Mouse (Mus musculus) midbrain, postnatal 0 days (tissue): ENCODE measurements around the gene Nol10. TPM values are rescaled to one million over a fixed set of nuclear protein-coding genes. Genes with fewer than 3 reads are reported as not detected.

Experiments used
- ATAC-seq: fragments of 200-750 bp; cut with Nextera tagmentation; 2 replicates; pipeline ENCODE4 v1.8.0; 2017; ENCODE audit warnings: moderate number of reproducible peaks, mild to moderate bottlenecking, moderate TSS enrichment, moderate library complexity; ENCODE audit not compliant: low FRiP score
- DNase-seq: peaks from one replicate; pipeline ENCODE4 v3.0.0-alpha.2; 2015; ENCODE audit warnings: low spot score
- H3K27ac ChIP-seq: fragments of 300-500 bp; sonication (generic); 2 replicates; pipeline ENCODE4 v1.5.1; 2014; ENCODE audit warnings: low read depth, mild to moderate bottlenecking, low read length, mixed read lengths
- H3K27me3 ChIP-seq: fragments of 300-500 bp; sonication (generic); 2 replicates; pipeline ENCODE4 v1.6.1; 2014; ENCODE audit warnings: low read length, control low read depth, mixed read lengths; ENCODE audit not compliant: insufficient read depth
- H3K36me3 ChIP-seq: fragments of 300-500 bp; sonication (generic); 2 replicates; pipeline ENCODE4 v1.6.1; 2014; ENCODE audit warnings: low read length, control low read depth, mixed read lengths; ENCODE audit not compliant: insufficient read depth
- H3K4me1 ChIP-seq: fragments of 300-500 bp; sonication (generic); 2 replicates; pipeline ENCODE4 v1.6.1; 2014; ENCODE audit warnings: mild to moderate bottlenecking, control low read depth, antibody characterized with exemption, low read length, mixed read lengths; ENCODE audit not compliant: insufficient read depth
- H3K4me2 ChIP-seq: fragments of 300-500 bp; sonication (generic); 2 replicates; pipeline ENCODE4 v1.6.1; 2014; ENCODE audit warnings: low read depth, mild to moderate bottlenecking, low read length, mixed read lengths; ENCODE audit not compliant: poor library complexity, severe bottlenecking
- H3K4me3 ChIP-seq: fragments of 300-500 bp; sonication (generic); 2 replicates; pipeline ENCODE4 v1.5.1; 2014; ENCODE audit warnings: low read depth, mild to moderate bottlenecking, low read length, moderate library complexity
- H3K9ac ChIP-seq: fragments of 300-500 bp; sonication (generic); replicated peaks from 2 replicates; pipeline ENCODE4 v1.6.1; 2014; ENCODE audit warnings: mild to moderate bottlenecking, low read length, moderate library complexity, mixed read lengths; ENCODE audit not compliant: poor library complexity, severe bottlenecking
- H3K9me3 ChIP-seq: fragments of 300-500 bp; sonication (generic); 2 replicates; pipeline ENCODE4 v1.6.1; 2016; ENCODE audit warnings: low read length, control low read depth
- CTCF ChIP-seq: IDR thresholded peaks from 2 replicates; pipeline ENCODE4 v1.5.1; 2016; ENCODE audit warnings: antibody characterized with exemption, mild to moderate bottlenecking
- WGBS: fragments of 180-500 bp; shearing (Covaris S2); extraction: QIAGEN DNeasy Blood & Tissue Kit; methylation state at CpG from one replicate; pipeline ENCODE4 v1.1.7; 2014; 5-methylcytosine and 5-hydroxymethylcytosine counted together
- polyA plus RNA-seq: library from polyadenylated mRNA; unstranded; fragments of >200 nt; fragmentation: Nextera tagmentation; extraction: Ambion mirVana; gene quantifications from 2 replicates; pipeline ENCODE4 v1.2.1, GENCODE M21; 2015
- total RNA-seq: library from RNA; depleted of rRNA; stranded (reverse); fragments of >200 nt; gene quantifications from 2 replicates; pipeline ENCODE4 v1.2.3, GENCODE M21; 2014

Gene Nol10
- total and polyA plus RNA-seq, 2 experiments from 2014 or later: 6.5 to 11.8 TPM

DNA sequence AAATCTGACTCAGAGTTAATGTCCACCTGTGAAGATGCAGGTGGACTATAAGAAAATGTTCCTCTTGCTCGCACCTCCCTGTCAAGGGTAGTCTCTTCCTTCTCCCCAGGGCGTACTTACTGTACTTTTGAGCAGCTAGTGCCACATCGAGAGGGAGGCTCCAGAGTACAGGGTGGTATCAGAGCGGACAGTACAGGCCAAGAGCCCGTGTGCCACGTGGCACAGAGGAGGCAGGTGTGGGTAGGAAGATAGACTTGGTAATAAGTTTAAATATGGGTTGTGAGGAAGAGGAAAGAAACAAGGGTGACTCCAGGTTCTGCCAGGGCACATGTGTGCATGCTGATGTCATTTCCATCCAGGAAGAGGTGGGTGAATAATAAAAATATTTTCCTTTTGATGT lies 32.7 kb downstream of the Nol10 start:
- DNase-seq (no peak), ATAC-seq (no peak)
- H3K36me3 ChIP-seq: peaks cover 37% of the 10 kb centered on the region
- no peak overlapping the region for H3K4me3 ChIP-seq
- H3K4me1 ChIP-seq: no peaks in the 10 kb centered on the region
- 94% methylated on average over 6 of the region's 6 CpGs for WGBS
- no peak overlapping the region for H3K27ac ChIP-seq
- H3K27me3 ChIP-seq: no peaks in the 10 kb centered on the region
- no peak for TF ChIP-seq CTCF
- H3K4me2 ChIP-seq: no peak overlapping the region
- H3K9ac ChIP-seq: no peak overlapping the region
- H3K9me3 ChIP-seq: no peaks in the 10 kb centered on the region

- Histone ChIP-seq H3K9ac (no peak overlapping the region), H3K36me3 (peaks cover 25% of the 10 kb centered on the region), H3K9me3 (no peaks in the 10 kb centered on the region), H3K4me2 (no peak overlapping the region), H3K27me3 (no peaks in the 10 kb centered on the region), H3K27ac (no peak overlapping the region), H3K4me1 (no peaks in the 10 kb centered on the region), H3K4me3 (no peak overlapping the region)
- no peak for DNase-seq
- ATAC-seq: no peak
- TF ChIP-seq CTCF: no peak
- 83% methylated on average over 7 of the region's 7 CpGs for WGBS
These were observed 34.5 kb downstream of the Nol10 start for GRCm38 (mm10) chr12:17382759-17383158.

GRCm38 (mm10) chr12:17386896-17387295 lies 38.6 kb downstream of the Nol10 start:
- DNase-seq: no peak
- WGBS: 87% methylated on average over 3 of the region's 3 CpGs

DNA sequence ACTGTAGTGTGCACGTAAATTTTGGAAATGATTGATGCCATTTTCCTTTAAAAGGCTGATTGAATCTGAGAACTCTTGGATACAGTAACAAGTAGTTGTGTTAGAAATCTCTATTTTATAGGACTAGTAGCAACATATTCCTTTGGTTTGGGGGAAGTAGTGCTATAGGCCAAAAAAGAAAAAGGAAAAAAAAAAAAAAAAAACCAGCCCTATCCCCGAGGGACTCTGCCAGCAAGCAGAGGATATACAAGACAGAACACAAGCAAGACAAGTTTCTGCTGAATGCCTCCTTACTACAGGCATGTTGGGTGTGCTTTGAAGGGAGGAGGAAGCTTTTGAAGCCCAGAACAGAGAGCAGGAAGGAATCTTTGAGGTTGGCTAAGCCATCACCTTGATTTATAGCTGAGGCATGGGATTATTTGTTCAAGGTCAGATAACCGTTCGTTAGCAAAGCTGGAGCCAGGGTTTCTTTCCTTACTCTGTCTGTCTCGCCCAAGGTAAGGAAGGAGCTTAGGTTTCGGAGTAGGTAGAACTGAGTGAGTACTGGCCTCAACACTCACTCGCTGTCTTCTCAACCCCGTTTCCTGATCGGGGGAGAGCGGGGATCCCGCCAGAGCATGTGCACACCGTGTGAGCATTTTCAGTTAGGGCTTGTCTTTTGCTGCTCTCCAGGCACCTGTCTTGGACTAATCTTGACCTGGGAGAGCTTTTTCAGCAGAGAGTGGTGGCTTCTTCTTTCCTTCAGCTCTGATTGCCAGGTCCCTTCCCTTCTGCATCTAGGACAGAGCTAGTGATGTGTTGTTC lies 39.3 kb downstream of the Nol10 start:
- Histone ChIP-seq H3K27me3 (no peaks in the 10 kb centered on the region), H3K4me1 (no peaks in the 10 kb centered on the region), H3K27ac (no peak overlapping the region), H3K4me3 (no peak overlapping the region), H3K9me3 (no peaks in the 10 kb centered on the region), H3K4me2 (no peak overlapping the region), H3K36me3 (0 out of 2 replicates have a peak, but pooled peaks cover 2% of the 10 kb centered on the region), H3K9ac (no peak overlapping the region)
- ATAC-seq: no peak
- 87% methylated on average over 12 of the region's 12 CpGs for WGBS
- TF ChIP-seq CTCF: no peak
- DNase-seq: no peak

More at GRCm38 (mm10) chr12:17386896-17387295, 38.6 kb downstream of the Nol10 start:
- 0 out of 2 replicates have a peak, but pooled peaks cover 6% of the 10 kb centered on the region for H3K36me3 ChIP-seq
- H3K27me3 ChIP-seq: no peaks in the 10 kb centered on the region
- H3K4me2 ChIP-seq: no peak overlapping the region
- H3K4me1 ChIP-seq: no peaks in the 10 kb centered on the region
- TF ChIP-seq CTCF: no peak
- no peak overlapping the region for H3K4me3 ChIP-seq
- ATAC-seq: no peak
- H3K9me3 ChIP-seq: no peaks in the 10 kb centered on the region
- no peak overlapping the region for H3K9ac ChIP-seq
- H3K27ac ChIP-seq: no peak overlapping the region

- Histone ChIP-seq H3K27ac (no peak overlapping the region), H3K4me3 (no peak overlapping the region), H3K36me3 (0 out of 2 replicates have a peak, but pooled peaks cover 1% of the 10 kb centered on the region), H3K9ac (no peak overlapping the region), H3K4me1 (no peaks in the 10 kb centered on the region), H3K27me3 (no peaks in the 10 kb centered on the region), H3K9me3 (no peaks in the 10 kb centered on the region), H3K4me2 (no peak overlapping the region)
- DNase-seq (no peak), ATAC-seq (no peak)
- 100% methylated on average over 1 of the region's 1 CpGs for WGBS
- TF ChIP-seq CTCF: no peak
These were observed 39.8 kb downstream of the Nol10 start for GRCm38 (mm10) chr12:17388136-17388437.

DNA sequence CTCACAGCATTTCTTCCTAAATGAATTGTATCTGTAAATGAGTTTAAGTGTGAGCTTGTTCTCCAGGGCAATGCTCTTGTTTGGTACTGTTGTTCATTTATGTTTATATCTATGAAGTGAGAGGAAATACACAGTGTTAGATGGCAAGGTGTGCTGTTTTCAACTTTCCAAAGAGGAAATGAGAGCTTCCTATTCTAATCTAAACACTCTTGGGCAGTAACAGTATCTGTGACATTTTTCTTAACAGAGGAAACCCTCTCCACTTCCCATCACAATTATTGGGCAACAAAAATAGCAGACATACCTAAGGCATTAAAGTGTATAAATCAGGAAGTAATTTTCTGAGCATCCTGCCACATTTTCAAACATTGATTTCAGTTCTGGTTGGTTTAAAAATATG lies 41.8 kb downstream of the Nol10 start:
- Histone ChIP-seq H3K27ac (no peak overlapping the region), H3K9me3 (no peaks in the 10 kb centered on the region), H3K9ac (no peak overlapping the region), H3K27me3 (no peaks in the 10 kb centered on the region), H3K4me1 (no peaks in the 10 kb centered on the region), H3K36me3 (0 out of 2 replicates have a peak, but pooled peaks cover 4% of the 10 kb centered on the region), H3K4me2 (no peak overlapping the region), H3K4me3 (no peak overlapping the region)
- DNase-seq: no peak
- no peak for TF ChIP-seq CTCF
- ATAC-seq: no peak
